Mouse (Mus musculus) adrenal gland, adult 18-20 months (tissue): ENCODE data around the gene H6pd. TPM values are rescaled to one million over a fixed set of nuclear protein-coding genes. Genes with fewer than 3 reads are reported as not detected.

ENCODE experiments used
- DNase-seq, 2 experiments: peaks; one replicate each; pipeline ENCODE4 v3.0.0; 2021 to 2022; ENCODE audit warnings: low spot score in 2 of 2
- total RNA-seq, 2 experiments: library from RNA; stranded (reverse); gene quantifications; 1 replicate in 1 of 2; 2 replicates in 1 of 2; pipeline ENCODE4 v1.2.3; 2021

The H6pd gene
- total RNA-seq, 2 experiments from 2014 or later = 122 to 137 TPM

GRCm38 (mm10) chr4:149978820-149979219 is 30.0 kb downstream of the H6pd start:
- DNase-seq = no peak

- DNase-seq = peak in 1 of 2 experiments; percentile 59
Observed at GRCm38 (mm10) chr4:149977801-149978544, 30.9 kb downstream of the H6pd start.

- no peak for DNase-seq
Observed at GRCm38 (mm10) chr4:149977181-149977580, 31.6 kb downstream of the H6pd start.

- DNase-seq = no peak
Observed at GRCm38 (mm10) chr4:149975730-149976254, 33.0 kb downstream of the H6pd start.

- no peak for DNase-seq
Observed at GRCm38 (mm10) chr4:149975291-149975690, 33.5 kb downstream of the H6pd start.

GRCm38 (mm10) chr4:149971393-149971792 is 37.4 kb downstream of the H6pd start:
- DNase-seq = no peak

GRCm38 (mm10) chr4:149968526-149968925 is 40.3 kb downstream of the H6pd start:
- DNase-seq = no peak

- no peak for DNase-seq
Observed at GRCm38 (mm10) chr4:149966963-149967362, 41.9 kb downstream of the H6pd start.

GRCm38 (mm10) chr4:149966252-149966651 is 42.6 kb downstream of the H6pd start:
- DNase-seq = peak in 1 of 2 experiments; percentile 58

- no peak for DNase-seq
Observed at GRCm38 (mm10) chr4:149965672-149966071, 43.2 kb downstream of the H6pd start.

- no peak for DNase-seq
Observed at GRCm38 (mm10) chr4:149965242-149965641, 43.6 kb downstream of the H6pd start.

GRCm38 (mm10) chr4:149964770-149965169 is 44.1 kb downstream of the H6pd start:
- no peak for DNase-seq

- DNase-seq = no peak
Observed at GRCm38 (mm10) chr4:149964285-149964684, 44.5 kb downstream of the H6pd start.

GRCm38 (mm10) chr4:149960391-149960790 is 48.4 kb downstream of the H6pd start:
- no peak for DNase-seq

GRCm38 (mm10) chr4:149959816-149960215 is 49.0 kb downstream of the H6pd start:
- DNase-seq = no peak

- DNase-seq = peak; percentile 80 to 82
Observed at GRCm38 (mm10) chr4:149958566-149958965, 50.3 kb downstream of the H6pd start.

- no peak for DNase-seq
Observed at GRCm38 (mm10) chr4:149956048-149956447, 52.8 kb downstream of the H6pd start.

- no peak for DNase-seq
Observed at GRCm38 (mm10) chr4:149955631-149956030, 53.2 kb downstream of the H6pd start.

- peak; percentile 98 for DNase-seq
Observed at GRCm38 (mm10) chr4:149954893-149955439, 53.9 kb downstream of the H6pd start, which contains the start of gene Spsb1. TSS of gene Spsb1 (minus strand) at chr4:149955043.

- DNase-seq = peak; percentile 60 to 69
Observed at GRCm38 (mm10) chr4:149953621-149954481, 55.0 kb downstream of the H6pd start.

GRCm38 (mm10) chr4:149952201-149952600 is 56.6 kb downstream of the H6pd start:
- DNase-seq = no peak
